Mouse (Mus musculus): ENCODE measurements around the gene Mrfap1. TPM values are rescaled to one million over a fixed set of nuclear protein-coding genes. Genes with fewer than 3 reads are reported as not detected.

Mrfap1 gene
- total RNA-seq, 1 experiment: 238 TPM

DNA sequence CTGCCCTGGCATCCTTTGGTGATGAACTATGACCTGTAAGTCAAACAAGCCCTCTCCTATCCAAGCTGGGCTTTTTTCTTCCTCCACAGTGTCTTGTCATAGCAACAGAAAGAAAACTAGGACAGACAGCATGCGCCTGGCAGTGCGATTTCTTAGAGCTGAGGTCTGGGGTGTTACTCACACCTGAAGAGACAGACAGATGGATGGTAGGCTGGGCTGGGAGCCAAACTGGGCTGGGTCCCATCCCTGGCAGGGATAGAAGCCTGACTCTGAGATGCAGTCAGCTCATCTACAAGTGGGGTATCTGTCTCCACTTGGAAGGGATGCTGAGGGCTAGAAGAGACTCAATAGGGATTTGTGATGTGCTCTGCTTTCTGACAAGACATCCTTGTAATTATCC is 42.5 kb upstream of the Mrfap1 start:
- Histone ChIP-seq H3K27ac (ENCODE audit: insufficient read depth, low read depth, low read length, poor library complexity, severe bottlenecking) (no peak overlapping the region), H3K9ac (ENCODE audit: insufficient read depth, low read depth, low read length, poor library complexity, severe bottlenecking) (no peak overlapping the region), H3K9me3 (ENCODE audit: control insufficient read depth, insufficient read depth, low read depth, low read length) (no peaks in the 10 kb centered on the region), H3K36me3 (ENCODE audit: control insufficient read depth, insufficient read depth, low read length, poor library complexity, severe bottlenecking) (no peaks in the 10 kb centered on the region), H3K4me1 (ENCODE audit: control insufficient read depth in 2 of 2, insufficient read depth in 2 of 2, low read length in 2 of 2, poor library complexity in 1 of 2) (no peaks in the 10 kb centered on the region), H3K4me3 (ENCODE audit: insufficient read depth in 1 of 2, low read depth in 1 of 2, low read length in 2 of 2, poor library complexity in 1 of 2, severe bottlenecking in 1 of 2) (no peak overlapping the region)
- no peak for DNase-seq (ENCODE audit: low read depth, low spot score)
- no peak for TF ChIP-seq ZNF384 (IDR thresholded peaks at IDR 0.05; ENCODE audit: low read depth, low read length)
- in situ Hi-C loops (cut with MboI; ENCODE audit: low sequenced_read_pairs in 2 of 2, unreplicated experiment in 2 of 2): no loop called here

DNA sequence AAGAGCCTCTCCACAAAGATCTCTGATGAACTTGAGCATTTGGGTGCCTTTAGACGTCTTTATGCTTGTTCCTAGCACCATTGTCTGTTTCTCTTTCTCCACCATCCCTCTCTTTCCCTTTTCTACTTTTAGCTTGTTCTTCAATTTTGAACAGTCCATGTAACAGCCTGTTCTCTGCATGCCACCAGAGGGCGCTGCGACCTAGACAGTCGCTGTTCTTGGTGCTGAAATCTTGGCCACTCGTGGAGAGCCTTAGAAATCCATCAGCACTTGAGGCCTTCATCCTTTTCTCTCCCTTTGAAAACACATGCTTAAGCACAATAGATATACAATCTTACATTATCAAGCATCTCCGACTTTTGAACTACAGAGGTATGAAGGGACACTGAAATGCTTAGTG is 39.4 kb upstream of the Mrfap1 start:
- peak; percentile 64; the same call in 1 of the 2 replicates for TF ChIP-seq ZC3H11A (IDR thresholded peaks at IDR 0.05; ENCODE audit: borderline replicate concordance, low read depth, low read length)
- TF ChIP-seq MAFK (IDR thresholded peaks at IDR 0.05; ENCODE audit: insufficient read depth, low read depth, low read length): no peak
- no peak for TF ChIP-seq HCFC1 (IDR thresholded peaks at IDR 0.05; ENCODE audit: borderline replicate concordance, insufficient read depth, low read length)
- TF ChIP-seq CHD2 (IDR thresholded peaks at IDR 0.05; ENCODE audit: low read depth, low read length): no peak
- no peaks in the 10 kb centered on the region for H3K36me3 ChIP-seq (ENCODE audit: control insufficient read depth, insufficient read depth, low read length, poor library complexity, severe bottlenecking)
- DNase-seq (ENCODE audit: low read depth, low spot score): peak; percentile 36
- no peak overlapping the region for H3K9ac ChIP-seq (ENCODE audit: insufficient read depth, low read depth, low read length, poor library complexity, severe bottlenecking)
- no peaks in the 10 kb centered on the region for H3K4me1 ChIP-seq (ENCODE audit: control insufficient read depth in 2 of 2, insufficient read depth in 2 of 2, low read length in 2 of 2, poor library complexity in 1 of 2)
- no peaks in the 10 kb centered on the region for H3K9me3 ChIP-seq (ENCODE audit: control insufficient read depth, insufficient read depth, low read depth, low read length)
- no peak overlapping the region for H3K27ac ChIP-seq (ENCODE audit: insufficient read depth, low read depth, low read length, poor library complexity, severe bottlenecking)
- no peak overlapping the region for H3K4me3 ChIP-seq (ENCODE audit: insufficient read depth in 1 of 2, low read depth in 1 of 2, low read length in 2 of 2, poor library complexity in 1 of 2, severe bottlenecking in 1 of 2)
- in situ Hi-C loops (cut with MboI; ENCODE audit: low sequenced_read_pairs in 2 of 2, unreplicated experiment in 2 of 2): no loop called here

GRCm38 (mm10) chr5:36831272-36831671 is 34.7 kb upstream of the Mrfap1 start:
- no peak overlapping the region for H3K27ac ChIP-seq (ENCODE audit: insufficient read depth, low read depth, low read length, poor library complexity, severe bottlenecking)
- no peak for DNase-seq (ENCODE audit: low read depth, low spot score)
- H3K9me3 ChIP-seq (ENCODE audit: control insufficient read depth, insufficient read depth, low read depth, low read length): no peaks in the 10 kb centered on the region
- no peak overlapping the region for H3K9ac ChIP-seq (ENCODE audit: insufficient read depth, low read depth, low read length, poor library complexity, severe bottlenecking)
- peaks cover 0 to 3% of the 10 kb centered on the region in 2 experiments; a peak in 1 of 4 replicates for H3K4me1 ChIP-seq (ENCODE audit: control insufficient read depth in 2 of 2, insufficient read depth in 2 of 2, low read length in 2 of 2, poor library complexity in 1 of 2)
- no peak for TF ChIP-seq CHD2 (IDR thresholded peaks at IDR 0.05; ENCODE audit: low read depth, low read length)
- TF ChIP-seq HCFC1 (IDR thresholded peaks at IDR 0.05; ENCODE audit: borderline replicate concordance, insufficient read depth, low read length): peak; percentile 88
- H3K4me3 ChIP-seq (ENCODE audit: insufficient read depth in 1 of 2, low read depth in 1 of 2, low read length in 2 of 2, poor library complexity in 1 of 2, severe bottlenecking in 1 of 2): no peak overlapping the region
- in situ Hi-C loops (cut with MboI; ENCODE audit: low sequenced_read_pairs in 2 of 2, unreplicated experiment in 2 of 2): no loop called here
- peaks cover 3% of the 10 kb centered on the region; the same call in 1 of the 2 replicates for H3K36me3 ChIP-seq (ENCODE audit: control insufficient read depth, insufficient read depth, low read length, poor library complexity, severe bottlenecking)

GRCm38 (mm10) chr5:36829913-36830879 is 33.6 kb upstream of the Mrfap1 start, which contains the start of gene Man2b2:
TSS of gene Man2b2 (minus strand) at chr5:36830653.
- Histone ChIP-seq H3K9me3 (ENCODE audit: control insufficient read depth, insufficient read depth, low read depth, low read length) (no peaks in the 10 kb centered on the region), H3K4me3 (ENCODE audit: insufficient read depth in 1 of 2, low read depth in 1 of 2, low read length in 2 of 2, poor library complexity in 1 of 2, severe bottlenecking in 1 of 2) (peak within 1 kb of the TSS; percentile 74 to 90), H3K27ac (ENCODE audit: insufficient read depth, low read depth, low read length, poor library complexity, severe bottlenecking) (no peak within 1 kb of the TSS), H3K4me1 (ENCODE audit: control insufficient read depth in 2 of 2, insufficient read depth in 2 of 2, low read length in 2 of 2, poor library complexity in 1 of 2) (peaks cover 0 to 3% of the 10 kb centered on the region in 2 experiments; a peak in 1 of 4 replicates), H3K36me3 (ENCODE audit: control insufficient read depth, insufficient read depth, low read length, poor library complexity, severe bottlenecking) (peaks cover 6% of the 10 kb centered on the region; the same call in 1 of the 2 replicates), H3K9ac (ENCODE audit: insufficient read depth, low read depth, low read length, poor library complexity, severe bottlenecking) (peak within 1 kb of the TSS; percentile 67)
- in situ Hi-C loops (cut with MboI; ENCODE audit: low sequenced_read_pairs in 2 of 2, unreplicated experiment in 2 of 2): no loop called here
- peak; percentile 64 for DNase-seq (ENCODE audit: low read depth, low spot score)
- TF ChIP-seq ZC3H11A (IDR thresholded peaks at IDR 0.05; ENCODE audit: borderline replicate concordance, low read depth, low read length) (no peak), MAFK (IDR thresholded peaks at IDR 0.05; ENCODE audit: insufficient read depth, low read depth, low read length) (no peak), HCFC1 (IDR thresholded peaks at IDR 0.05; ENCODE audit: borderline replicate concordance, insufficient read depth, low read length) (peak; percentile 79; the same call in 1 of the 2 replicates)

Measured in ES-E14 (cell line).